Mouse (Mus musculus) kidney, embryonic 16.5 days (tissue): Measurements from ENCODE around the gene Sv2b. TPM values are rescaled to one million over a fixed set of nuclear protein-coding genes. Genes with fewer than 3 reads are reported as not detected.

ENCODE experiments used
- ATAC-seq: fragments of 200-750 bp; cut with Nextera tagmentation; 2 replicates; pipeline ENCODE4 v1.8.0; 2017; ENCODE audit warnings: moderate TSS enrichment; ENCODE audit not compliant: low FRiP score, low TSS enrichment
- H3K27ac ChIP-seq: fragments of 300-500 bp; sonication (generic); 2 replicates; pipeline ENCODE4 v1.5.1; 2014; ENCODE audit warnings: low read length
- H3K27me3 ChIP-seq: fragments of 300-500 bp; sonication (generic); 2 replicates; pipeline ENCODE4 v1.6.1; 2014; ENCODE audit warnings: low read length, control low read depth, mixed read lengths; ENCODE audit not compliant: insufficient read depth
- H3K36me3 ChIP-seq: fragments of 300-500 bp; sonication (generic); 2 replicates; pipeline ENCODE4 v1.6.1; 2014; ENCODE audit warnings: low read length, control low read depth, mixed read lengths; ENCODE audit not compliant: insufficient read depth
- H3K4me1 ChIP-seq: fragments of 300-500 bp; sonication (generic); 2 replicates; pipeline ENCODE4 v1.6.1; 2014; ENCODE audit warnings: low read length, control low read depth, mixed read lengths; ENCODE audit not compliant: insufficient read depth
- H3K4me2 ChIP-seq: fragments of 300-500 bp; sonication (generic); replicated peaks from 2 replicates; pipeline ENCODE4 v1.6.1; 2014; ENCODE audit warnings: low read depth, low read length
- H3K4me3 ChIP-seq: fragments of 300-500 bp; sonication (generic); 2 replicates; pipeline ENCODE4 v1.5.1; 2014; ENCODE audit warnings: mild to moderate bottlenecking, low read length
- H3K9ac ChIP-seq: fragments of 300-500 bp; sonication (generic); replicated peaks from 2 replicates; pipeline ENCODE4 v1.6.1; 2014; ENCODE audit warnings: low read length
- H3K9me3 ChIP-seq: fragments of 300-500 bp; sonication (generic); 2 replicates; pipeline ENCODE4 v1.6.1; 2016; ENCODE audit warnings: low read length, control low read depth
- WGBS: fragments of 180-500 bp; shearing (Covaris S2); extraction: QIAGEN DNeasy Blood & Tissue Kit; methylation state at CpG from one replicate; pipeline ENCODE4 v1.1.7; 2014; 5-methylcytosine and 5-hydroxymethylcytosine counted together
- polyA plus RNA-seq: library from polyadenylated mRNA; unstranded; fragments of >200 nt; fragmentation: Nextera tagmentation; extraction: Ambion mirVana; gene quantifications from 2 replicates; pipeline ENCODE4 v1.2.1, GENCODE M21; 2015

The Sv2b gene
- polyA plus RNA-seq, 1 experiment from 2014 or later, result 1.6 TPM

- Histone ChIP-seq H3K4me1 (peaks cover 7% of the 10 kb centered on the region; the same call in 1 of the 2 replicates), H3K36me3 (no peaks in the 10 kb centered on the region), H3K9me3 (no peaks in the 10 kb centered on the region), H3K9ac (no peak overlapping the region), H3K27ac (no peak overlapping the region), H3K27me3 (no peaks in the 10 kb centered on the region), H3K4me3 (no peak overlapping the region), H3K4me2 (no peak overlapping the region)
- WGBS, result 74% methylated on average over 3 of the region's 3 CpGs
- ATAC-seq, result no peak
These were observed 34.5 kb downstream of the Sv2b start for GRCm38 (mm10) chr7:75274518-75274917.

GRCm38 (mm10) chr7:75273633-75274032, 35.4 kb downstream of the Sv2b start:
- H3K4me1 ChIP-seq, result no peaks in the 10 kb centered on the region

GRCm38 (mm10) chr7:75271921-75272381, 37.1 kb downstream of the Sv2b start:
- H3K36me3 ChIP-seq, result no peaks in the 10 kb centered on the region
- H3K27ac ChIP-seq, result no peak overlapping the region
- H3K9me3 ChIP-seq, result no peaks in the 10 kb centered on the region
- WGBS, result 68% methylated on average over 3 of the region's 3 CpGs
- H3K27me3 ChIP-seq, result no peaks in the 10 kb centered on the region
- ATAC-seq, result no peak
- H3K4me1 ChIP-seq, result no peaks in the 10 kb centered on the region
- H3K9ac ChIP-seq, result no peak overlapping the region
- H3K4me3 ChIP-seq, result no peak overlapping the region
- H3K4me2 ChIP-seq, result no peak overlapping the region

More at GRCm38 (mm10) chr7:75273633-75274032, 35.4 kb downstream of the Sv2b start:
- Histone ChIP-seq H3K27me3 (no peaks in the 10 kb centered on the region), H3K4me2 (no peak overlapping the region), H3K9me3 (no peaks in the 10 kb centered on the region), H3K9ac (no peak overlapping the region), H3K4me3 (no peak overlapping the region), H3K36me3 (no peaks in the 10 kb centered on the region), H3K27ac (no peak overlapping the region)
- 76% methylated on average over 2 of the region's 2 CpGs for WGBS
- no peak for ATAC-seq

- H3K4me3 ChIP-seq, result no peak overlapping the region
- H3K9me3 ChIP-seq, result no peaks in the 10 kb centered on the region
- H3K27ac ChIP-seq, result no peak overlapping the region
- no peaks in the 10 kb centered on the region for H3K36me3 ChIP-seq
- ATAC-seq, result no peak
- no peak overlapping the region for H3K9ac ChIP-seq
- 85% methylated on average over 3 of the region's 3 CpGs for WGBS
- no peak overlapping the region for H3K4me2 ChIP-seq
- H3K4me1 ChIP-seq, result no peaks in the 10 kb centered on the region
- H3K27me3 ChIP-seq, result no peaks in the 10 kb centered on the region
These were observed 37.8 kb downstream of the Sv2b start for GRCm38 (mm10) chr7:75271306-75271705.

GRCm38 (mm10) chr7:75267236-75267635, 41.8 kb downstream of the Sv2b start:
- Histone ChIP-seq H3K36me3 (no peaks in the 10 kb centered on the region), H3K4me1 (no peaks in the 10 kb centered on the region), H3K4me2 (no peak overlapping the region), H3K9ac (no peak overlapping the region), H3K27ac (no peak overlapping the region), H3K27me3 (no peaks in the 10 kb centered on the region), H3K9me3 (no peaks in the 10 kb centered on the region), H3K4me3 (no peak overlapping the region)
- no peak for ATAC-seq
- 59% methylated on average over 4 of the region's 4 CpGs for WGBS

- no peak overlapping the region for H3K4me2 ChIP-seq
- H3K27ac ChIP-seq, result no peak overlapping the region
- H3K4me1 ChIP-seq, result no peaks in the 10 kb centered on the region
- no peaks in the 10 kb centered on the region for H3K27me3 ChIP-seq
- H3K9ac ChIP-seq, result no peak overlapping the region
- ATAC-seq, result no peak
- no peak overlapping the region for H3K4me3 ChIP-seq
- H3K36me3 ChIP-seq, result no peaks in the 10 kb centered on the region
- H3K9me3 ChIP-seq, result no peaks in the 10 kb centered on the region
- WGBS, result 63% methylated on average over 4 of the region's 4 CpGs
These were observed 43.8 kb downstream of the Sv2b start for GRCm38 (mm10) chr7:75265241-75265640.

- no peak for ATAC-seq
- H3K4me1 ChIP-seq, result no peaks in the 10 kb centered on the region
- no peaks in the 10 kb centered on the region for H3K36me3 ChIP-seq
- H3K4me3 ChIP-seq, result no peak overlapping the region
- no peaks in the 10 kb centered on the region for H3K9me3 ChIP-seq
- H3K27ac ChIP-seq, result no peak overlapping the region
- WGBS, result 16% methylated on average over 3 of the region's 3 CpGs
- no peaks in the 10 kb centered on the region for H3K27me3 ChIP-seq
- no peak overlapping the region for H3K4me2 ChIP-seq
- H3K9ac ChIP-seq, result no peak overlapping the region
These were observed 49.1 kb downstream of the Sv2b start for GRCm38 (mm10) chr7:75259945-75260344.

GRCm38 (mm10) chr7:75253611-75254250, 55.3 kb downstream of the Sv2b start:
- no peak overlapping the region for H3K27ac ChIP-seq
- no peaks in the 10 kb centered on the region for H3K36me3 ChIP-seq
- no peaks in the 10 kb centered on the region for H3K4me1 ChIP-seq
- no peaks in the 10 kb centered on the region for H3K27me3 ChIP-seq
- ATAC-seq, result no peak
- H3K9ac ChIP-seq, result no peak overlapping the region
- H3K4me3 ChIP-seq, result no peak overlapping the region
- WGBS, result 76% methylated on average over 8 of the region's 8 CpGs
- H3K4me2 ChIP-seq, result no peak overlapping the region
- no peaks in the 10 kb centered on the region for H3K9me3 ChIP-seq

- Histone ChIP-seq H3K27ac (no peak overlapping the region), H3K4me2 (no peak overlapping the region), H3K9me3 (no peaks in the 10 kb centered on the region), H3K27me3 (no peaks in the 10 kb centered on the region), H3K4me1 (peaks cover 4% of the 10 kb centered on the region; the same call in 1 of the 2 replicates), H3K4me3 (no peak overlapping the region), H3K9ac (no peak overlapping the region), H3K36me3 (no peaks in the 10 kb centered on the region)
- WGBS, result 33% methylated on average over 8 of the region's 8 CpGs
- no peak for ATAC-seq
These were observed 68.1 kb downstream of the Sv2b start for GRCm38 (mm10) chr7:75240754-75241507.

GRCm38 (mm10) chr7:75236386-75236785, 72.7 kb downstream of the Sv2b start:
- H3K4me3 ChIP-seq, result no peak overlapping the region
- no peak overlapping the region for H3K27ac ChIP-seq
- no peaks in the 10 kb centered on the region for H3K27me3 ChIP-seq
- H3K4me1 ChIP-seq, result peaks cover 4% of the 10 kb centered on the region; the same call in 1 of the 2 replicates
- no peak for ATAC-seq
- 91% methylated on average over 1 of the region's 1 CpGs for WGBS
- no peaks in the 10 kb centered on the region for H3K9me3 ChIP-seq
- H3K9ac ChIP-seq, result no peak overlapping the region
- H3K36me3 ChIP-seq, result no peaks in the 10 kb centered on the region
- no peak overlapping the region for H3K4me2 ChIP-seq
